Mouse (Mus musculus): ENCODE results near the gene Spin1.

DNA sequence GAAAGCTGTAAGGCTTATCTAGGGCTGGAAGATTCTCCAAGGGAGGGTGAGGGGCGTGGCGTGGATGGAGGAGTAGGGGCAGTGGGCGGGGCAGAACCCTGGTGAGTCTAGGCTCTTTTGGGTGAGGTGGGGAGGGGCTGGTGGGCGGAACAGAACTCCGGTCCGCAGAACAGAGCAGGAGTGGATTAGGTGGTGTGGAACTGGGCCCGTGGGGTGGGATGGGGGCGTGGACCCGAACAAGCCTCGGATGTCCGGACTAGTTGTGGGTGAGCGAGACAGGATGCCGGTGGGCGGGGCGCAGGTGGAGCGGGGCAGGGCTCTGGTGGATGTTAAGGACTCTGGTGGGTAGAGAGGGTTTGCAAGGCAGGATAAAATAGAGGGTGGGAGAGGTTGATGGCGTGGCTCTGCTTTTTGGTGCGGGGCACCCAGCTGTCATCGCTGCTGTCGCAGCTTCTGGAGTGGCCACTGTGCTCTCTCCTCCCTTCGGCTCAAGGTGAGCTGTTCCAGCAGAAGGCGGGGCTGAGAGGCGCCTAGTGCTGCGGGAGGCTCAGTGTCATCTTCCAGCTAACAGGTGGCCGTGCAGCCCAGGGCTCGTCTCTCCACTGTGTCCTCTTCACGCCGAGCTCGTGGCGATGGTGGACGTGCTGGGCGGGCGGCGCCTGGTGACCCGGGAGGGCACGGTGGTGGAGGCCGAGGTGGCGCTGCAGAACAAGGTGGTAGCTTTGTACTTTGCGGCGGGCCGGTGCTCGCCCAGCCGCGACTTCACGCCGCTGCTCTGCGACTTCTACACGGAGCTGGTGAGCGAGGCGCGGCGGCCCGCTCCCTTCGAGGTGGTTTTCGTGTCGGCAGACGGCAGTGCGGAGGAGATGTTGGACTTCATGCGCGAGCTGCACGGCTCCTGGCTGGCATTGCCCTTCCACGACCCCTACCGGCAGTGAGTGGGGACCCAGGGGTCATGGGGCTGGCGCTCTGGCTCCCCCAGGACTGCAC is 70.3 kb downstream of the Spin1 start, which contains the start of gene Nxnl2:
- TF ChIP-seq CTCF (IDR thresholded peaks at IDR 0.05; ENCODE audit: insufficient read depth, low read length) (peak; percentile 56), POLR2A (IDR thresholded peaks at IDR 0.05; ENCODE audit: borderline replicate concordance, extremely low read depth, low read depth, low read length) (no peak)

All from lung, adult 2 months (tissue).